Mouse (Mus musculus) kidney, adult 18-20 months (tissue): ENCODE measurements at regions not wholly inside any gene's neighbourhood (a gene's known extent, or its start where the extent isn't known, plus 50 kb on each side); places are given as distances from the start of the nearest gene placed in this dataset.

Experiments
- DNase-seq: peaks from one replicate; pipeline ENCODE4 v3.0.0; 2021

- DNase-seq = no peak
These were observed 61.6 kb upstream of the Avpr1a start for GRCm38 (mm10) chr10:122386748-122387147.

DNA sequence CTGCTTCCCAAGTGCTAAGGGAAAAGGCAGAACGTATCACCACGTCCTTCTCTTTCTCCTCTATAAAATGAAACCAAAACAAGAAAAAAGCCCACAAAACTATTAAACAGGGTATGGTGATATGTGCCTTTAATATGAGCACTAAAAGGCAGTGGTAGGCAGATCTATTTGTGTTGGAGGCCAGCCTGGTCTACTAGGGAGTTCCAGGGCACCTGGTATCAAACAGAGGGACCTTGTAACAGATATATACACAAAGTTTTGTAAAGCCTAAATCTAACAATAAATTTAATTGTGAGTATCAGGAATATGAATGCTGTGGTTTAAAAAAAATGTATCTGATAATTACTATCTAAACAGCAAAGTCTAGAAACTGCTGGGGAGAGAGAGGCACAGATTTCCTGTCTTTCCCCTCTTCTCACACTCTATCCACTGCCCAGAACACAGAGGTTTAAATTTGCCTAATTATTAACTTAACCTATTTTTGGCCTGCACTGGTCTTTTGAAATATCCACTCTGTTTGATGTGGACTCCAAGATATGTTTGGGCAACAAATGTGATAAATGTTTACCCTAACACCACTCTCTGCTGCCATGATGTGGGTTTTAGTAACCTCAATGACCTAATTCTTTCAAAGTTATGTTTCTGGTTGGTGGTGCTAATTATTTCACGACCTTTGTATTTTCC lies 68.5 kb upstream of the Avpr1a start:
- DNase-seq = no peak

GRCm38 (mm10) chr10:122343291-122343690 lies 105.0 kb upstream of the Avpr1a start:
- peak; percentile 57 for DNase-seq

- no peak for DNase-seq
These were observed 105.9 kb upstream of the Avpr1a start for GRCm38 (mm10) chr10:122342356-122342755.

DNA sequence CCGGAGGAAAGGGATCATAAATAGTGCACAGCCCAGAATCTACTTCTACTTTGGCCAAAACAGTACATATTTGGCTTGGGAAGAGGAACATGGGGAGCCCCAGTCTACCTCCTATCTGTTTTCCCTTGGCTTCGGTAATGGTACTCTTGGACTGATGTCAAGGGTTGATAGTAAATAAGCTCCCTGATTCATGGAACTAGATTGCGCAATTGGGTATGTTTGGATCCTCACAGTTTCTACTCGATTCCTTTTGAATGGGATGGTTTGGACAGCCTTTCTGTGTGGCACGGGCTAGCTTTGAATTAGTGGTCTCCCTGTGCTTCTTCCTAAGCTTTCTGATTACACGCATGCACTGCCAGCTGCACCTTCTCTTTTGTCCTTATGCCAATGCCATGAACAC lies 121.4 kb upstream of the Avpr1a start:
- DNase-seq = no peak

DNA sequence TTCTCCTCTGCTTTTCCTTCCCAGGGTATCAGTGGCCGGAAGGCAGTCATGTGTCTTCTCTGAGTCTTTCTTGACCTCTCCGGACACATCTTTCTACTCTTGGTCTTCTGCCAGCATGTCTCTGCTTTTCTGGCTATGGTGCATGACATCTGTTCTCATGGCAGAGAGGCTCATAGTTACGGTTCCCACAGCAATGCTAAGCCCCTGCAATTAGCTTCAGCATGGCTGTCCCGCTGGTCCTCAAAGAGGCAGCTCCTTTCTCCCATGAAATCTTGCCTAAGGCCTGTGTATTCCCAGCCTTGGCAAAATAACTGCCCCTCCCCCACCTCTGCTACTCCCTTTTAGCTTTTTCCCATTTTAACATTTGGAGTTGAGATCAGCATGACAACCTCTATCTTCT lies 129.4 kb upstream of the Avpr1a start:
- no peak for DNase-seq

- DNase-seq = no peak
These were observed 137.6 kb upstream of the Avpr1a start for GRCm38 (mm10) chr10:122310646-122311193.

DNA sequence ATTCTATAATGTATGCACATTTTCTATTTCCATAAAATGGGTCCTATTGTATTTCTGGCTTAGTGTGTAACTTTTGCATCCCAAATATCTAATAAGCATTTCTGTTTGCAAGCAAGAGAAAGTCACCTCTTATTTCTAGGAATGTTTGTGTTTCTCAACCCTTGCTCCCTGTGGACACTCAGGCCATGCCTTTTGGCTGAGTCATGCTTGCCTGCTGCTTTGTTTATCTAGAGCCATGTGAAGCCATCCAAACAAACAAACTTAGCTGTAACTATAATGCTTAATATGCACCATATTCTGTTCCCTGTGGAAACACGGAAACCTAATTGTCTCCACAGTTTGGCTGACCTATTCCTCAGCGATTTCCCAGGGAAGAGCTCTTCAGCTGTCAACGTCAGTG lies 139.6 kb upstream of the Avpr1a start:
- peak; percentile 9 for DNase-seq

DNA sequence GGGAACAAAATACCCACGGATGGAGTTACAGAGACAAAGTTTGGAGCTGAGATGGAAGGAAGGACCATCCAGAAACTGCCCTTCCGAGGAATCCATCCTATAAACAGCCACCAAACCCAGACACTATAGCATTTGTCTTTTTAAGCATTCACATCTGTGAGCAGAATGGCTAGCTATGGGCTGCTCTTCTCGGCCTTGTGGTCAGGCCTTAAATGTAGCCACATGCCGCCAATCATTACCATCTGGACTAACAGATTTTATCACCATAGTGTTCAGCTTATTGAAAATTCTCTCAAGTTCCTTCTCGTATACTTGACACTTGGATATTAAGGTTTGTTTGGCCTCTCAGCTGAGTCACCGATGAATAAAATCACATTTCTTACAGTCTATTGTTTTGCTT lies 146.0 kb upstream of the Avpr1a start:
- DNase-seq = no peak

GRCm38 (mm10) chr10:122295921-122296425 lies 152.3 kb upstream of the Avpr1a start:
- DNase-seq = no peak

- DNase-seq = no peak
These were observed 156.7 kb upstream of the Avpr1a start for GRCm38 (mm10) chr10:122291611-122292010.

GRCm38 (mm10) chr10:122291091-122291490 lies 157.2 kb upstream of the Avpr1a start:
- no peak for DNase-seq

- no peak for DNase-seq
These were observed 173.4 kb upstream of the Avpr1a start for GRCm38 (mm10) chr10:122274885-122275284.

GRCm38 (mm10) chr10:122274181-122274580 lies 174.1 kb upstream of the Avpr1a start:
- DNase-seq = no peak

DNA sequence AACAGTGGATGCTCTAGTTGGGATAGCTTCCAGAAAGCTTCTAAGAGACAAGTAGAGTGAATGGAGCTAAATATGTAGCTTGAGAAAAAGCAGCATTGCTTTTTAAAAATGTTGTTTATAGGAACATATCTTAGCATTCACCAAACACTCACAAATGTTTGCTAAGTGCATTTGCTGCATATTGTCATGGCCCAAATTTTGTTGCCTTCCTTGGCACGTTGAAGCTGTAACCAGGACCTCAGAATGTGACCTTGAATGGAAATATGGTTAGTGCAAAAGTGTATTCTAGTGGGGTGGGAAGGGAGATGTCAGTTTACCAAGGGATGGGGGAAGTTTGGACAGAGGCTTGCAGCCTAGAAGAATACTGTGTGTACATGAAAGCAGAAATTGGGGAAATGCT lies 166.9 kb upstream of the Rxylt1 start:
- DNase-seq = no peak

DNA sequence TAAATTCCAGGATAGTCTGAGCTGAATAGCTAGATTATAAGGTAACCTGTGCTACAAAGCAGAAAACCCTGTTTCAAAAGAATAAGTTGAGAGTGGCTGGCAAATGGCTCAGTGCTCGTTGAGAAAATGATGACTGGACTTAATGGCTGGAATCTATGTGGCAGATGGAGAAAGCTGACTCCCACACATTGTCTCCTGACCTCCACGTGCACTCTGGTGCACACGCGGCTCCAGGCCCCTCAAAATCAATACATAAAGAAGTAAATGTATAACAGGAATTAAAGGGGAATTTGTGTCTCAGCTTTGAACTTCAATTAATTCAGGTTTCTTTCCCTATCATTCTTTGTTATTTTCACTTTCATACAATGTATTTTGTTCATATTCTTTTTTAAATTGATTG lies 162.2 kb upstream of the Rxylt1 start:
- DNase-seq = no peak

DNA sequence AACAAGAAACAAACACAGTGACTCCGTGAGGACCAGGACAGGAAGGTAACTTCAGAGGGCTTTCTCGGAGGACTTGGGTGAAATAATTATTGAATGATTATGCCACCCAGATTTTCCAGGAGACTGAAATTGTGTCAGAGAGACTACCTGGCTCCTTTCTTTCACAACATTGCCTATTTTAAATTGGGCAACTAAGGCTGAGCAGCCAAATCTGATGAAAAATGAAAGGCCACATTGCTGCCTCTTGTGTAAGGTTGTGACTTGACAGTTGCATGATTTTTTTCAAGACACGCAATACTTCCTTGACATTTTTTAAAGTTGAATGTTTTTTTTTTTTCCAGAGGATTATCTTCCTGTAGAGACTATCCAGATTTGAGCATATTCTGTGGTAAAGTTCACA lies 161.5 kb upstream of the Rxylt1 start:
- no peak for DNase-seq

- DNase-seq = no peak
These were observed 134.6 kb upstream of the Rxylt1 start for GRCm38 (mm10) chr10:122231818-122232217.

GRCm38 (mm10) chr10:122230746-122231145 lies 133.6 kb upstream of the Rxylt1 start:
- peak; percentile 29 for DNase-seq

GRCm38 (mm10) chr10:122225679-122226078 lies 128.5 kb upstream of the Rxylt1 start:
- no peak for DNase-seq

DNA sequence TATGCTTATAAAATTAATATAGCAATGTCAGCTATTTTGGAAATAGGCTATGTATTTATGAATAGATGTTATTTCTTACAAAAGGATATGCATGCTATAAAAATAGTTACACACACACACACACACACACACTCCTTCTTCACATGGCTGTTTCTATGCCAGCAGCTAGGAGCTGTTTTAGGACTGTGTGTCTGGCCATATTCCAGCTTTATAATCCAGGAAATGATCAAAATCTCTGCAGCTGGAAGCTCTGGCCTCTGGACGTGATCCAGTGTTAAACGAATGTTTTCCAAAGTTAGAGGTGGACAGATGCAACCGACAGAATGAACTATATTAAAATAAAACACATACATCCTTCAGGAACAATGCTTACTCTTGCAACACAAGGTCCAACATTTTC lies 125.9 kb upstream of the Rxylt1 start:
- DNase-seq = no peak

GRCm38 (mm10) chr10:122217594-122217993 lies 120.4 kb upstream of the Rxylt1 start:
- DNase-seq = no peak

GRCm38 (mm10) chr10:122199791-122200190 lies 102.6 kb upstream of the Rxylt1 start:
- DNase-seq = no peak

GRCm38 (mm10) chr10:122197703-122198102 lies 100.5 kb upstream of the Rxylt1 start:
- DNase-seq = no peak

DNA sequence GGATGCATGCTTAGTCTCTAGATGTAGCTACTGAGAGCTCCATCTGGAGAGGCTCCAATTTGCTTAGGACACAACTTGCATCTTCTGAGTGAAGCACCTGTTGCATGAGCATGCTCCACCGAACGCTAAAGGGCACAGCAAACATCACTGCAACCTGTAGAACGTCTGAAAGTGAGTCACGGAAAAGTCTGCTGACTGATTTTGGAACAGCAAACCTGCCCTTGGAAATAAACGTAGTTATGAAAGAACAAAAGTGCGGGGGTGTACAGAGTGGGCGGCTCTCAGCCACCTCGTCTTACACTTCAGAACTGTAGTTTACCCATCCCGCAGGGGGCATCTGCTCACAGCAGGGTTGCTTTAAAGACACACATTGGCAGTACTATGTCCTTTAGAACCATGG lies 97.0 kb upstream of the Rxylt1 start:
- DNase-seq = no peak
